Mouse (Mus musculus) large intestine, adult 2 months (tissue): ENCODE results near the gene Fen1. TPM values are rescaled to one million over a fixed set of nuclear protein-coding genes. Genes with fewer than 3 reads are reported as not detected.

ENCODE experiments used
- DNase-seq: peaks from one replicate; pipeline ENCODE4 v3.0.0-alpha.2; 2012; ENCODE audit warnings: low read depth, low spot score
- WGBS: fragments of 180-500 bp; shearing (Covaris S2); methylation state at CpG from one replicate; pipeline ENCODE4 v1.1.7; 2018; 5-methylcytosine and 5-hydroxymethylcytosine counted together
- polyA plus RNA-seq: library from polyadenylated mRNA; depleted of rRNA; stranded (reverse); fragments of >200 nt; gene quantifications from 2 replicates; pipeline ENCODE4 v1.2.3, GENCODE M21; 2012; rRNA removed

Fen1 gene
- polyA plus RNA-seq, 1 experiment, result 29.1 TPM

- DNase-seq, result no peak
- 82% methylated on average over 2 of the region's 2 CpGs for WGBS
These were observed 46.2 kb downstream of the Fen1 start for GRCm38 (mm10) chr19:10157725-10158124.

- no peak for DNase-seq
- 63% methylated on average over 3 of the region's 3 CpGs for WGBS
These were observed 54.8 kb downstream of the Fen1 start for GRCm38 (mm10) chr19:10149189-10149588.

Other genes with a start within 250 kb of the Fen1 start
- gene Fth1, start 223.6 kb downstream of the Fen1 start, polyA plus RNA-seq, result 1,893 and 2,842 TPM in 2 replicates
- 0.15 and 0.30 TPM in 2 replicates for gene Best1, start 202.5 kb downstream of the Fen1 start, polyA plus RNA-seq
- 6.0 and 6.1 TPM in 2 replicates for gene Rab3il1, start 202.5 kb downstream of the Fen1 start, polyA plus RNA-seq
- 26.0 and 30.2 TPM in 2 replicates for gene Fads3, start 162.6 kb downstream of the Fen1 start, polyA plus RNA-seq
- gene Fads2, start 102.4 kb downstream of the Fen1 start, polyA plus RNA-seq, result 118 and 131 TPM in 2 replicates
- 20.4 and 20.5 TPM in 2 replicates for gene Fads1, start 21.3 kb downstream of the Fen1 start, polyA plus RNA-seq
- gene Tmem258, start 155 bp downstream of the Fen1 start, polyA plus RNA-seq, result 161 and 185 TPM in 2 replicates
- 18.7 and 34.7 TPM in 2 replicates for gene Myrf, start 36.6 kb upstream of the Fen1 start, polyA plus RNA-seq
- 7.2 and 7.7 TPM in 2 replicates for gene Dagla, start 100.7 kb upstream of the Fen1 start, polyA plus RNA-seq
- 6.8 and 7.4 TPM in 2 replicates for gene Syt7, start 184.9 kb upstream of the Fen1 start, polyA plus RNA-seq